Mouse (Mus musculus) frontal cortex, postnatal 10 days (tissue): ENCODE measurements at regions not wholly inside any gene's neighbourhood (a gene's known extent, or its start where the extent isn't known, plus 50 kb on each side); places are given as distances from the start of the nearest gene placed in this dataset.
"Not testable (repeated sequence)": the region's sequence is repeated elsewhere in the genome, so short reads cannot be mapped to it uniquely, and the experiment has no call there.

Experiments used
- DNase-seq, 2 experiments: peaks; one replicate each; pipeline ENCODE4 v3.0.0; 2022; ENCODE audit warnings: low spot score in 2 of 2, mixed read lengths in 1 of 2

DNA sequence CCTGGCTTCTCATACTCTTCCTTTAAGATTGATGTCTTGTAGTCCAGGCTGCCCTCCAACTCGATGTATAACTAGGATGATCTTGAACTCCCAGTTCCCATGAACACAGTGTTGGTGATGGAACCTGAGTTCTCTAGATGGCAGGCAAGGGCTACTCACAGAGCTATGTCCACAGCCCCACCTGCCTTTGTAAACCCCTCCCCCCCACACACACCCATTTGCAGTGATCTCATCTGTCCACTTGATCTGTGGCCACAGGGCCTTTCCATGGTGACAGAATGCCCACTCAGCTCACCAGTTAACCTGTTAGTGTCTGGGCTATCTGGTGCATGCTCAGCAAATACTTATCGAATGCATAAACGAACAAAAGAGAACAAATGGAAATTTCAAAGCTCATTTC is 176.4 kb downstream of the Nucb2 start:
- DNase-seq, result no peak

DNA sequence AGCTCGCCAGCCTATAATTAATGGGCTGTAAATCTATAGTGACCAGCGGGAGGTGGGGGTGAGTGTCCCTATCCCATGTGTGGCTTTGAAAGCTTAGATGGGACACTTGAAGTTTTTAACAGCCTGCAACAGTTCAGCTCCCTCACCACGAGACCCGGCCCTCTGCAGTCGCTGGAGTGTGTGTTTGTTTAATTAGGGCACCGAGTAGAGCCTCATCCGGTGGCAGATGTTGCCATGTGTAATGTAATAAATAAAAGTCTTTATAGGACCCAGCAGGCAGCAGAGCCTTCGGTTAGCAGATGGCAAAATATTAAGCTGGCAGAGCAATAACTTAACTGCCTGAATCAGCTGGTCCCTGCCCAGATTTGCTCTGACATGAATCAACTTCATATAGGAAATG is 177.1 kb downstream of the Nucb2 start:
- no peak for DNase-seq

DNA sequence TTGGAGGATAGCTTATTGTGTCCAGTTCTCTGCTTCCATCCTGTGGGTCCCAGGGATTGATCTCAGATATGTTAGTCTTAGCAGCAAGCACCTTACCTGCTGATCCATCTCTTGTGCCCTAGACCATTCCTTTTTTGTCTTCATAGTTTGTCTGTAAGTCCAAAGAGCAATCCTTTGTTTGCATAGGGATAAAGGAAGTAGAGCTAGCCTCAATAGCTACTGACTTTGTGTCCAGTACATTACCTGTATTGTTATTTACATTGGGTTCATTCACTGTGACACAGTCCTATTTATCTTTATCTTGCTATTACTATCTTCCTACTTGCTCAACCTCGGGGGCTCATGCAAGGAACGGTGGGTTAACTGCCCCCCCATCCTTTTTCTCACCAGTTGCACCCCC is 196.2 kb downstream of the Nucb2 start:
- DNase-seq, result no peak

DNA sequence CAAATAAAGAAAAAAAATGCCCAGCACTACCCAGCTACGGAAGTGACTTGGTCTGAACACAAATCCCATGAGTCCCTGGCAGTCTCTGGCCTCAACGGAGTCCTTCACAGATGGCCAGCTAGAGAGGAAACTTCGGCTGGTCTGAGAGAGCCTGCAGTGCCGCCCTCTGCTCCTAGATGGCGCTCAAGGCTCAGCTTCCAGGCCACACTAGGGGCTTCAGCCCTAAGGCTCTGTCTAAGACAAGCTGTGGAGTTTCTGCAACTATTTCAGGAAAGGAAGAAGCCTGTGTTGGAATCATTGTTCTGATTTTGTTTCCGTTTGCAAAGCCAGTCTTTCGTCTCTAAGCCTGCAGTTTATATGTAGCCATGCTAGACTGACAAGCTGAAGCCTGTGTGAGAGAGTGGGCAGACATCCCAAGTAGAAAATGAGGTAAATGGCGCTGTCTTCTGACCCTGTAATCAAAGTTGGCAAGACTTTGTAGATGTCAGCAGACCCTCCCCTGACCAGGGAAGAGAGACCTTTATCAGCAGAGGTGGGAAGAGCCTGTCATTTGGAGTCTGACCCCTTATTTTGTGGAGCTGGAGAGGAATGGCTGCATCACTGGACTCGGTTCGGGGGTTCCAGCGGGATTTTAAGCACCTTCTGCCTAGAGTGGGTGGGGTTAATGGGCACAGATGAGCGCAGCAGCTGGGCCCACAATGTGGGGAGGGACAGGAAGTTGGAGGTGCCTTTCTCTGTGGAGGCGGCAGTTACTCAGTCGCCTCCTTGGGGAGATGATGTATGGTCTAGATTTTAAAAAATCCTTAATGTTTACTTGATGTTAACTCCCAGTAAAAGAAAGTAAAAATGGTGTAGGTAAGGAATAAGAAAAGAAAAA is 197.5 kb downstream of the Nucb2 start:
- peak; percentile 51 to 82 for DNase-seq

- DNase-seq, result no peak
Observed at GRCm38 (mm10) chr7:116702596-116702995, 198.4 kb downstream of the Nucb2 start.

DNA sequence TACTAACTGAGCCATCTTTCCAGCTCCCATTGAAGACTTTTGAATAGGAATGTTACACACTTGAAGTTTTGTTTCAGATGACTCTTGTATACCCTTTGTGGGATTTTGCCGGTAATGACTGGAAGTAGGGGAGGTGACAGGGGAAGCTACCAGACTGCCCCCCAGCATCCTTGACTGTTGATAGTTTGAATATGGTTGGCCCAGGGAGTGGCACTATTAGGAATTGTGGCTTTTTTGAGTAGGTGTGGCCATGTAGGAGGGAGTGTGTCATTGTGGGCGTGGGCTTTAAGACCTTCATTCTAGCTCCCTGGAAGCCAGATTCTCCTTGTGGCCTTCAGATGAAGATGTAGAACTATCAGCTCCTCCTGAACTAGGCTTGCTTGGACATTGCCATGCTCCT is 207.4 kb downstream of the Nucb2 start:
- no peak for DNase-seq

GRCm38 (mm10) chr7:116713200-116713599 is 209.0 kb downstream of the Nucb2 start:
- no peak for DNase-seq

DNA sequence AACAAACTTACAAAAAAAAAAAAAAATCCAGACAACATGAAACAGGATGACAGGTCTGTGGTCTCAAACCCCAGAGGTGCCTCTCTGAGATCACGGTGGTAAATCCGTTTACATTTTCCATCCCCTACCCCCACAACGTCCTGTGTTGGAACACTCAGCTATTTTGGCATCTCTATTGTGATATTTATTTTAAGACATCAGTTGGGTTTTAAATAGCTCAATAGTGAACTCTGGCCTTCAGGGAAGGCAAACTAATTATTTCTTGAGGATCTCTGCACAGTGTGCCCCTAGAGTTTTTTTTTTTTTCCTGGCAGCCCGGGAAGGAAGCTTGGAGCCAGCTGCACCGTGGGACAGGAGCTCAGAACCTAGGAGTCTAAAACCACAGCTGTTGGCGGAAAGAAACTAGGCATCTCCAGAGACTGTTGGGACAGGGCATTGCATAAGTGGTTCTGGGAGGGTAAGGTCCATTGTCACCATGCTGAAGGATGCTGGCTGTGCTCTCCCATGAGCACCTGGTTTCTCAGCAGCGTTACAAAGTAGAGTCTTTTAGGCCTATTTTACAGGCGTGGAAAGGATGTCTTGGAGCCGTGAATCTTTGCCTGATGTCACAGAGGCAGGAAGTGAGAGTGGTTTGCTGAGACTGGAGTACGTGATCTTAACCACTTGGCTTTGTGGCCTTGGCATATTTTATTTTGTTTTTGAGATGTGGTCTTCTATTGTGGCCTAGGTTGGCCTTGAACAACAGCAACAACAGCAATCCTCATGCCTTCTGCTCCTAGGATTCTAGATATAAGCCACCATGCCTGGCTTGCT is 211.3 kb downstream of the Nucb2 start:
- DNase-seq, result no peak

DNA sequence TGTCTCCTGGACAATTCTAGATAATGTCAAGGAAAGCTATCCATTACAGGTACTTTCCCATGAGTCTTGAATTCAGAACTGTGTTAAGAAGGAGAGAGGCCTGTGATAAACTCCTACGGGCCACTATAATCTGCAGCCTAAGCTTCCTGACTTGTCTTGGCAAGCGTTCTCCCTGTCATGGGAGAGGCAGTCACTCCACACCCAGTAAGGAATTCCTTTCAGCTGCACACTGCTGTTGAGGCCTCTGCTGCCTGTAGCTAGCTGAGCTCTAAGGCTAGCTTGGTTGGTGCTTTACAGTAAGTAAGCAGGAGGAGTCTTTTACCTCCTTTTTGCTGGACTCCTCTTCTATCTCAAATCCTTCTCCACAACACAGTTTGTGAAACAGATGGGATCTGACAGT is 224.2 kb downstream of the Nucb2 start:
- DNase-seq, result no peak

GRCm38 (mm10) chr7:116729795-116730194 is 225.6 kb downstream of the Nucb2 start:
- no peak for DNase-seq

DNA sequence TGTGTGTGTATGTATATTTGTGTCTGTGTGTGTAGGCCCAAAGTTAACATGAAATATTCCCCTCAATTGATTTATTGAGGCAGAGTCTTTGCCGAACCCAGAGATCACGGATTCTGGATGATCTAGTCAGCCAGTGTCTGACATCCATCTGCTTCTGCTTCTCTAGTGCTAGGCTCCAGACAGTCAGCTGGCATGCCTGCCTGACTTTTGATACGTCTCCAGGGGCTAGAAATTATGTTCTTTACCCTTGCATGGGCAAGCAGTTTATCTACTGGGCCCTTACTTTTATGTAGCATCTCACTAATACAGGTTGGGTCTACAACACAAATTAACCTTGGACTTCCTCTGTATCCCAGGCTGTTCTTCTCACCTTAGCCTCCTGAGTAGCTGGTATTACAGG is 231.5 kb downstream of the Nucb2 start:
- no peak for DNase-seq

GRCm38 (mm10) chr7:116736333-116736732 is 232.2 kb downstream of the Nucb2 start:
- DNase-seq, result no peak

GRCm38 (mm10) chr7:116738009-116738408 is 233.8 kb downstream of the Nucb2 start:
- no peak for DNase-seq

DNA sequence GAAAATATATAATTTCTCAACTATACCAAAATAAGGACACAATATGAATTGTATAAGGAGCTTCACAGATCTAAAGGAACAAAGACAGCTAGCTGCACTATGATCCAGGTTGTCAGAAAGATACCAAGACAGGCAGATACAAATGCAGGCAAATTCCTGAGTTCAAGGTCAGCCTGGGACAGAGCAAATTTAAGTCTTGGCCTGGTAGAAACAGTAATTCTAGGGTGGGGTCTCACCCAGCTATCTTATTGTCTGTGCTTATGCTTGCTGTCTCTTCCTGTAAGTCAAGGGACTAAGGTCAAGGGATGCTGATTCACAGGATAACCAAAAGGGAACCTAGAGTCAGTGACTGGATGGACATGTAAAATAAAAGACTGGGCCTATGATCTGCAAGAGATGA is 250.4 kb downstream of the Nucb2 start:
- DNase-seq, result no peak

GRCm38 (mm10) chr7:116792181-116792580 is 288.0 kb downstream of the Nucb2 start:
- DNase-seq, result not testable (repeated sequence)

DNA sequence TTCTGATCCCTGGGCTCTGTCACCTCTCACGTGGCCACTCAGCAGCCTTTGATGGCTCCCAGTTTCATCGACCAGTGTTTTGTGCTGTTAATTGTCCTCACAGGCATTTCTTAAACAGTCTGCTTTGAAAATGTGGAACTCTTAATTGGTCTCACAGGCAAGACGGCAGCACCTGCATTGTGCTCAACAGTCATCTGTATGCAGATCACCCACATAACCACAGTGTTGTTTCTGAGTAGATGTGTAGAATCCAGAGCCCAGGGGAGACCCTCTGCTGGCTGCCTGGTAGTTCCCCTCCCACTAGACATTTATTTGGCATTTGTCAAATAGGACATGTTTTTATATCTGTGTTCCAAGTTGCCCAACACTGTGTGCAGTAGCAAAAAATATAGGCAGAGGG is 304.3 kb downstream of the Nucb2 start:
- DNase-seq, result no peak

DNA sequence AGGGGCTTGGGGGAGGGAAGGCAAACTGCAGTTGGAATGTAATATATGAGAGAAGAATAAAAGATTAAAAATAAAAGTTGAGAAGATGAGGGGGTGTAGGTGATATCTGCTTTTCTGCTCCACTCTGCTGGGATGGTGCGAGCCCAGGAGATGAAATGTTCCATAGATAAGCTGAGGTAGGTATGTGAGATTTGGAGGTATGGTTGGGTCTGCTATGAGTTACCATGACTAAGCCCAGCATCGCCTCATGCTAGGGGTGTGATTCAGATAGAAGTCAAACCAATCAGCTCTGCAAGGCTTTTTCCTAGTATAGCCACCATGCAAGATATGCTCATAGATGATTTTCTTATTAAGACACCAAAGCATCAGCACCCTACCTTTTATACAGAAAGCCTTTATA is 312.3 kb downstream of the Nucb2 start:
- DNase-seq, result no peak

DNA sequence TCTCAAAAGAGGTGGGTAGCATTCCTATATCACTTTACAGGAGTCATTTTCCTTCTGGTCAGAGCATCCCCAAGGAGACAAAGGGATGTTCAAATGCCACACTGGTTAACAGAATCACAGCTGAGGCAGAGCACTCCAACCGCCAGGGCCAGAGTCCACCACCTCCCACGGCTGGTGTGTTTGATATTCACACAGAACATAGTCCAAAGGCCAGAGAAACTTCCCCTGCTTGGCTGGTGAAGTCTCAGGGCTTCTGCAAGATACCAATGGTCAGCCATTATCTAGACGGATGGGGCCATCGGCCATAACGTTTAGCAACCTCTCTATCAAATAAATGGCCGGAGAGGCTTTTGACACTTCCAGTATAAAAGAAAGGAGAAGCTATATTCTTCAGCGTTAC is 313.8 kb downstream of the Nucb2 start:
- no peak for DNase-seq

DNA sequence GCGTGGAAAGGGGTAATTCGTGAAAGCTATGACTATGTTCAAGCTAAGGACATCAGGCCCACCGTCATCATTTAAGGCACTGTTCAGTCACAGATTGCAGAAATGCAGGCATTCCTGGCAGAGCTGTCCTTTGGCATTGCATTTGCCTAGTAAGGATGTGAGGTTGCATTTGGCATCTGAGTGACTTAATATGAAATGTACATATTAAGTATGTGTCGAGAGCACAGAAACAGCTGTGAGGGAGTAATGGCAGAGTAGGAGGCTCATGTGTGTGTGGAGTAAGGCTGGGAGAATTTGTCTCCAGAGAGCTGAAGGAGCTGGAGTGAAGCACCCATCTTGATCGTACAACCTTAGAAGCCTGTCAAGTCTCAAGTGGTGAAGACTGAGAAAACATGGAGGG is 316.4 kb downstream of the Nucb2 start:
- no peak for DNase-seq

DNA sequence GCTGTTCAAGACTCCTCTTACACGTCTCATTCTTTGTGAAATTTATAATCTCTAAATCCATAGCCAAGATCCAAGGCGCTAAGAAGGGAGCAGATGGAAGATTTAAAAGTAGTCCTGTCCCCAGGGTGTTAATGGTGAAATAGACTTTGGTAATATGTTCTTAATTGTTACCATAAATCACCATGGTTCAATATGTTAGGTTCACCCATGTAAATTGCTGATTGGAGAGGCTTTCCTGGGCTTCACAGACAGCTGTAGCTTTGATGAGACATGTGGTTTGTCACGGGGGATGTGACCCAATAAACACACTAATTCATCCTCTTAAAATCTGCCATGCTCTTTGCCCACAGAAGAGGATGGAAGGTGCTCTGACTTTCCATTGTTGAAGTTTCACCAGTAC is 338.7 kb downstream of the Nucb2 start:
- DNase-seq, result no peak

GRCm38 (mm10) chr7:116847846-116848730 is 343.9 kb downstream of the Nucb2 start:
- no peak for DNase-seq

- no peak for DNase-seq
Observed at GRCm38 (mm10) chr7:116853351-116853750, 349.2 kb downstream of the Nucb2 start.
